ENCODE assay signal across 36 mouse cellular contexts in genomic region chr4:86559006-86559405, GRCm38 (mm10). TPM values are rescaled to one million over a fixed set of nuclear protein-coding genes. Genes with fewer than 3 reads are reported as not detected.
"Had no signal": no experiment of that assay in that cellular context is flagged by ENCODE, and none has a peak within 500 bp of the region (broad histone marks: within the 10 kb centered on the region; RNA-seq: fewer than 3 reads in every experiment).

No protein-coding gene starts in this region.

- DNase-seq: forebrain, postnatal 0 days; gastrocnemius, postnatal 14 days; gastrocnemius, postnatal 36 days; heart, adult 18-20 months; kidney, adult 11 months; kidney, adult 2 months; kidney, adult 9 months; kidney, postnatal 25 days; kidney, postnatal 4 days; liver had no signal

- H3K36me3 ChIP-seq: heart, embryonic 13.5 days; heart, embryonic 15.5 days; hindbrain, embryonic 13.5 days; hindbrain, embryonic 15.5 days; kidney, embryonic 15.5 days; limb, embryonic 10.5 days; limb, embryonic 12.5 days had no signal

- H3K27me3 ChIP-seq: heart, embryonic 15.5 days; hindbrain, embryonic 15.5 days; kidney, embryonic 15.5 days; limb, embryonic 12.5 days had no signal

- H3K4me3 ChIP-seq: heart, embryonic 13.5 days; heart, embryonic 15.5 days; hindbrain, embryonic 13.5 days; hindbrain, embryonic 15.5 days; kidney, embryonic 15.5 days; layer of hippocampus, adult 2 months; left cerebral cortex, adult 2 months; limb, embryonic 10.5 days; limb, embryonic 12.5 days had no signal

- H3K27ac ChIP-seq: heart, embryonic 13.5 days; heart, embryonic 15.5 days; hindbrain, embryonic 13.5 days; hindbrain, embryonic 15.5 days; hindbrain, postnatal 0 days; kidney, embryonic 15.5 days; kidney, postnatal 0 days; layer of hippocampus, adult 2 months; left cerebral cortex, adult 2 months; limb, embryonic 10.5 days; limb, embryonic 12.5 days had no signal

- H3K4me1 ChIP-seq: heart, embryonic 13.5 days; heart, embryonic 15.5 days; hindbrain, embryonic 13.5 days; hindbrain, embryonic 15.5 days; kidney, embryonic 15.5 days had no signal

RNA-seq across cellular contexts. Expression of gene Saxo1, which starts 0.9 kb away (rescaled TPM):
- total RNA-seq: forebrain, postnatal 0 days; gastrocnemius, adult 18-20 months; gastrocnemius, adult 8-10 months; gastrocnemius, postnatal 36 days; heart, adult 18-20 months; heart, adult 8-10 months; heart, postnatal 25 days; hematopoietic stem cell, adult 5-6 weeks; hindbrain, postnatal 0 days; layer of hippocampus, adult 2 months; layer of hippocampus, postnatal 10 days; layer of hippocampus, postnatal 25 days; left cerebral cortex, adult 2 months; left cerebral cortex, postnatal 14 days; left cerebral cortex, postnatal 36 days had no signal
- polyA plus RNA-seq: forebrain, postnatal 0 days; heart, embryonic 11.5 days; heart, embryonic 13.5 days; heart, postnatal 0 days; hindbrain, embryonic 11.5 days; hindbrain, embryonic 13.5 days; hindbrain, embryonic 15.5 days; hindbrain, postnatal 0 days; intestine, embryonic 14.5 days; intestine, embryonic 16.5 days; kidney, embryonic 15.5 days; limb, embryonic 10.5 days; liver, embryonic 11.5 days had no signal
